Mouse (Mus musculus) embryonic stem cell, embryonic (primary cell): ENCODE measurements around the gene Cmss1.

Experiments used
- CTCF ChIA-PET, 4 experiments: fragments of 300-600 bp in 2 of 4; fragments of 350-600 bp in 2 of 4; sonication (Branson Sonifier 250); formaldehyde crosslinking; loops; one replicate each; lab custom pipeline; 2022; ENCODE audit warnings: inconsistent platforms in 2 of 4; lab: Charles Lee
- POLR2A ChIA-PET, 4 experiments: fragments of 300-600 bp in 2 of 4; fragments of 350-600 bp in 2 of 4; sonication (Branson Sonifier 250); formaldehyde crosslinking; loops; one replicate each; lab custom pipeline; 2022; ENCODE audit warnings: antibody characterized with exemption in 4 of 4, inconsistent platforms in 1 of 4; lab: Charles Lee

Gene Cmss1

GRCm38 (mm10) chr16:57318637-57319125, 288.0 kb downstream of the Cmss1 start:
- ChIA-PET POLR2A (no interaction called here), CTCF (no interaction called here)

GRCm38 (mm10) chr16:57317882-57318636, 288.6 kb downstream of the Cmss1 start:
- CTCF ChIA-PET, result no interaction called here
- POLR2A ChIA-PET, result no interaction called here

GRCm38 (mm10) chr16:57317127-57317526, 289.5 kb downstream of the Cmss1 start:
- POLR2A ChIA-PET, result interaction anchor here in 2 of 4 experiments (0.5 kb wide), 2 partner anchors 28 to 46 kb away, joined by 3 read pairs; no protein-coding TSS in a partner anchor
- CTCF ChIA-PET, result no interaction called here

- POLR2A ChIA-PET, result no interaction called here
- CTCF ChIA-PET, result no interaction called here
Measured at GRCm38 (mm10) chr16:57315026-57315425, 291.6 kb downstream of the Cmss1 start.

- POLR2A ChIA-PET, result interaction anchor here in 2 of 4 experiments (0.6 kb wide), 2 partner anchors 34 to 271 kb away, joined by 3 to 4 read pairs; no protein-coding TSS in a partner anchor
- CTCF ChIA-PET, result interaction anchor here in 1 of 4 experiments (0.5 kb wide), 1 partner anchor 266 kb away, joined by 3 read pairs; no protein-coding TSS in a partner anchor
Measured at GRCm38 (mm10) chr16:57314236-57314635, 292.4 kb downstream of the Cmss1 start.

GRCm38 (mm10) chr16:57313487-57313886, 293.2 kb downstream of the Cmss1 start:
- ChIA-PET POLR2A (no interaction called here), CTCF (interaction anchor here in 1 of 4 experiments (1.4 kb wide), 1 partner anchor 85 kb away, joined by 3 read pairs; no protein-coding TSS in a partner anchor)

GRCm38 (mm10) chr16:57312130-57312529, 294.5 kb downstream of the Cmss1 start:
- ChIA-PET POLR2A (no interaction called here), CTCF (no interaction called here)

GRCm38 (mm10) chr16:57305463-57305862, 301.2 kb downstream of the Cmss1 start:
- POLR2A ChIA-PET, result no interaction called here
- CTCF ChIA-PET, result no interaction called here

- CTCF ChIA-PET, result no interaction called here
- POLR2A ChIA-PET, result interaction anchor here in 1 of 4 experiments (0.6 to 0.9 kb wide), 2 partner anchors 14 to 439 kb away, joined by 3 to 4 read pairs; no protein-coding TSS in a partner anchor
Measured at GRCm38 (mm10) chr16:57303716-57304115, 302.9 kb downstream of the Cmss1 start.

- POLR2A ChIA-PET, result no interaction called here
- CTCF ChIA-PET, result interaction anchor here in 1 of 4 experiments (0.5 kb wide), 1 partner anchor 109 kb away, joined by 9 read pairs; no protein-coding TSS in a partner anchor
Measured at GRCm38 (mm10) chr16:57302792-57303698, 303.6 kb downstream of the Cmss1 start.

GRCm38 (mm10) chr16:57301512-57302115, 305.1 kb downstream of the Cmss1 start:
- ChIA-PET CTCF (no interaction called here), POLR2A (interaction anchor here in 1 of 4 experiments (0.6 kb wide), 2 partner anchors 248 to 285 kb away, joined by 3 to 4 read pairs; no protein-coding TSS in a partner anchor)

- ChIA-PET CTCF (no interaction called here), POLR2A (interaction anchor here in 1 of 4 experiments (1.5 kb wide), 1 partner anchor 14 kb away, joined by 4 read pairs; no protein-coding TSS in a partner anchor)
Measured at GRCm38 (mm10) chr16:57295216-57295934, 311.3 kb downstream of the Cmss1 start.

- POLR2A ChIA-PET, result interaction anchor here in 1 of 4 experiments (0.7 kb wide), 1 partner anchor 375 kb away, joined by 3 read pairs; no protein-coding TSS in a partner anchor
- CTCF ChIA-PET, result no interaction called here
Measured at GRCm38 (mm10) chr16:57292765-57293164, 313.9 kb downstream of the Cmss1 start, which contains the start of gene Tmem30c. Gene Tmem30c (minus strand): TSS chr16:57292865.

- CTCF ChIA-PET, result interaction anchor here in 2 of 4 experiments (1.0 to 1.7 kb wide), 3 partner anchors 48 to 61 kb away, joined by 3 to 11 read pairs (median 11); partner anchors contain the start of gene Tbc1d23 (in 1 of the 2)
Measured at GRCm38 (mm10) chr16:57292296-57292695, 314.4 kb downstream of the Cmss1 start.

GRCm38 (mm10) chr16:57291696-57292095, 315.0 kb downstream of the Cmss1 start:
- POLR2A ChIA-PET, result interaction anchor here in 2 of 4 experiments (0.6 to 0.7 kb wide), 2 partner anchors 11 to 312 kb away, joined by 3 to 7 read pairs; no protein-coding TSS in a partner anchor
- CTCF ChIA-PET, result interaction anchor here in 2 of 4 experiments (1.0 to 1.7 kb wide), 3 partner anchors 48 to 60 kb away, joined by 3 to 11 read pairs (median 11); partner anchors contain the start of gene Tbc1d23 (in 1 of the 2)

More at GRCm38 (mm10) chr16:57292296-57292695, 314.4 kb downstream of the Cmss1 start:
- POLR2A ChIA-PET, result interaction anchor here in 1 of 4 experiments (0.6 kb wide), 1 partner anchor 312 kb away, joined by 3 read pairs; no protein-coding TSS in a partner anchor

- POLR2A ChIA-PET, result interaction anchor here in 3 of 4 experiments (0.9 to 1.8 kb wide), 7 partner anchors 15 to 153 kb away, joined by 3 to 8 read pairs (median 3); partner anchors contain the start of gene Tbc1d23 (in 1 of the 3)
Measured at GRCm38 (mm10) chr16:57281417-57281816, 325.2 kb downstream of the Cmss1 start.

More at GRCm38 (mm10) chr16:57281417-57281816, 325.2 kb downstream of the Cmss1 start:
- CTCF ChIA-PET, result no interaction called here
